Mouse (Mus musculus) gonadal fat pad, adult 2 months (tissue): ENCODE measurements around the gene Fga. TPM values are rescaled to one million over a fixed set of nuclear protein-coding genes. Genes with fewer than 3 reads are reported as not detected.

ENCODE experiments used
- DNase-seq: peaks from one replicate; pipeline ENCODE4 v3.0.0-alpha.2; 2012; ENCODE audit warnings: low read depth
- polyA plus RNA-seq: library from polyadenylated mRNA; depleted of rRNA; stranded (reverse); fragments of >200 nt; gene quantifications from 2 replicates; pipeline ENCODE4 v1.2.3, GENCODE M21; 2012; rRNA removed

The Fga gene
- polyA plus RNA-seq = 3.2 and 8.3 TPM in 2 replicates

GRCm38 (mm10) chr3:83025475-83026301, at the start of gene Fga:
Gene Fga, plus strand, starts transcription at chr3:83026076.
- DNase-seq = no peak

- no peak for DNase-seq
Observed at GRCm38 (mm10) chr3:82980818-82981217, 45.1 kb upstream of the Fga start.

- DNase-seq = no peak
Observed at GRCm38 (mm10) chr3:82981861-82982260, 44.0 kb upstream of the Fga start.

GRCm38 (mm10) chr3:82984840-82985239, 41.0 kb upstream of the Fga start:
- DNase-seq = no peak

GRCm38 (mm10) chr3:82991963-82992362, 33.9 kb upstream of the Fga start:
- DNase-seq = no peak

- DNase-seq = no peak
Observed at GRCm38 (mm10) chr3:82992956-82993355, 32.9 kb upstream of the Fga start.

- DNase-seq = no peak
Observed at GRCm38 (mm10) chr3:82995368-82995767, 30.5 kb upstream of the Fga start.

- DNase-seq = no peak
Observed at GRCm38 (mm10) chr3:82996656-82997055, 29.2 kb upstream of the Fga start.

GRCm38 (mm10) chr3:82998772-82999463, 27.0 kb upstream of the Fga start:
- no peak for DNase-seq

- no peak for DNase-seq
Observed at GRCm38 (mm10) chr3:82999995-83000394, 25.9 kb upstream of the Fga start.

- no peak for DNase-seq
Observed at GRCm38 (mm10) chr3:83002191-83002590, 23.7 kb upstream of the Fga start.

GRCm38 (mm10) chr3:83003068-83003467, 22.8 kb upstream of the Fga start:
- no peak for DNase-seq

GRCm38 (mm10) chr3:83004801-83005200, 21.1 kb upstream of the Fga start:
- no peak for DNase-seq

- DNase-seq = no peak
Observed at GRCm38 (mm10) chr3:83007557-83007956, 18.3 kb upstream of the Fga start, which contains the start of gene Fgg. Gene Fgg, plus strand, starts transcription at chr3:83007724.

GRCm38 (mm10) chr3:83010291-83010690, 15.6 kb upstream of the Fga start:
- DNase-seq = no peak

- DNase-seq = peak; percentile 44
Observed at GRCm38 (mm10) chr3:83011136-83011535, 14.7 kb upstream of the Fga start.

- DNase-seq = no peak
Observed at GRCm38 (mm10) chr3:83011565-83011964, 14.3 kb upstream of the Fga start.

- DNase-seq = no peak
Observed at GRCm38 (mm10) chr3:83012636-83013035, 13.2 kb upstream of the Fga start.

GRCm38 (mm10) chr3:83013951-83014350, 11.9 kb upstream of the Fga start:
- no peak for DNase-seq

GRCm38 (mm10) chr3:83016236-83016635, 9.6 kb upstream of the Fga start:
- DNase-seq = no peak

GRCm38 (mm10) chr3:83020387-83020786, 5.5 kb upstream of the Fga start:
- no peak for DNase-seq

- DNase-seq = no peak
Observed at GRCm38 (mm10) chr3:83021176-83021575, 4.7 kb upstream of the Fga start.

- DNase-seq = no peak
Observed at GRCm38 (mm10) chr3:83025036-83025435, 840 bp upstream of the Fga start.
